Mouse (Mus musculus): ENCODE data around the gene Fnbp1l. TPM values are rescaled to one million over a fixed set of nuclear protein-coding genes. Genes with fewer than 3 reads are reported as not detected.

Gene Fnbp1l
- polyA plus RNA-seq, 1 experiment from 2014 or later: 175 TPM

DNA sequence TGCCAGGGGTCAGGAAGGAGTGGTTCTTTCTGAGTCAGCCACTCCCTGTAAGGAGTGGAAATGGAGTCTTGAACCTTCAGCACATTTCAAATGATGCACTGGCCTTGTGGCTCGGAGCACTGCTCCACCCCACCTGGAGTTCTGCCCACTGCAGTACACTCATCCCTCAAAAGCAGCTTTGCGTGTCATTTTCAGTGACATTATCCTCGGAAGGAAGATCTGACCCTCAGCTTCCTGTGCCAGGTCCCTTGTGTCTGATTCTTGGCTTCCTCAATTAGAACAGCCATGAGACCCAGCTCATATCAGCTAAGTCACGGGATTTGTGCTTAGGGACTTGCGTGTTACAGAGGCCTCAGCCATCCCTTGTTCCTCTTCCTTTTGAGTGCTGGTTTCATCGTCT is 121.6 kb downstream of the Fnbp1l start:
- no peaks in the 10 kb centered on the region for H3K27me3 ChIP-seq (replicated peaks; ENCODE audit: control insufficient read depth, insufficient read depth, low read length)
- WGBS: 91% methylated on average over 6 of the region's 6 CpGs
- H3K4me2 ChIP-seq (ENCODE audit: low read length): no peak overlapping the region
- H3K4me1 ChIP-seq (ENCODE audit: control insufficient read depth, insufficient read depth, low read length): no peaks in the 10 kb centered on the region
- H3K4me3 ChIP-seq (ENCODE audit: low read depth, low read length): no peak overlapping the region
- H3K36me3 ChIP-seq (ENCODE audit: control insufficient read depth, insufficient read depth, low read length): no peaks in the 10 kb centered on the region
- H3K9ac ChIP-seq (ENCODE audit: low read length): no peak overlapping the region
- no peak for ATAC-seq
- DNase-seq (ENCODE audit: low spot score): no peak
- H3K9me3 ChIP-seq (replicated peaks; ENCODE audit: control insufficient read depth, low read length): no peaks in the 10 kb centered on the region
- no peak overlapping the region for H3K27ac ChIP-seq (ENCODE audit: low read depth, low read length)

DNA sequence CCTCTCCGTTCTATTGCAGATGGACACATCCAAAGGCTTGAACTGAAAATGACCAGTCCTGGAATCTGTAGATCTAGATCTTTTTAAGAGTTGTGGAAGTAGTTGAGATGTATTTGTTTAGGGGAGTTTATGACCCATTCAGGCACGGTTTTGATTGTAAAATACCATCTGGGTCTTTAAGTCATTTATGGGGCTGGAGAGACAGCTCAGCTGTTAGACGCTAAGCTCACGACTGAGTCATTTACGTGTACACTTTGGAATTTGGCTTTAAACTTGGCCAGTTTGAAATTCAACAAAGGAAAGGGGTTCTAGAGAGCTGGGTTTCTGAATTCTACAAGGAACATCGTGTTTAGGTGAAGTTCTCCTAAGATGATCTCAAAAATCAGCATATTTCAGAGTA is 124.8 kb downstream of the Fnbp1l start:
- Histone ChIP-seq H3K9ac (ENCODE audit: low read length) (no peak overlapping the region), H3K4me1 (ENCODE audit: control insufficient read depth, insufficient read depth, low read length) (peaks cover 4% of the 10 kb centered on the region; the same call in 1 of the 2 replicates), H3K27ac (ENCODE audit: low read depth, low read length) (no peak overlapping the region), H3K36me3 (ENCODE audit: control insufficient read depth, insufficient read depth, low read length) (no peaks in the 10 kb centered on the region), H3K4me2 (ENCODE audit: low read length) (no peak overlapping the region), H3K27me3 (replicated peaks; ENCODE audit: control insufficient read depth, insufficient read depth, low read length) (no peaks in the 10 kb centered on the region), H3K4me3 (ENCODE audit: low read depth, low read length) (no peak overlapping the region), H3K9me3 (replicated peaks; ENCODE audit: control insufficient read depth, low read length) (no peaks in the 10 kb centered on the region)
- ATAC-seq (no peak), DNase-seq (ENCODE audit: low spot score) (no peak)
- 96% methylated on average over 6 of the region's 6 CpGs for WGBS

DNA sequence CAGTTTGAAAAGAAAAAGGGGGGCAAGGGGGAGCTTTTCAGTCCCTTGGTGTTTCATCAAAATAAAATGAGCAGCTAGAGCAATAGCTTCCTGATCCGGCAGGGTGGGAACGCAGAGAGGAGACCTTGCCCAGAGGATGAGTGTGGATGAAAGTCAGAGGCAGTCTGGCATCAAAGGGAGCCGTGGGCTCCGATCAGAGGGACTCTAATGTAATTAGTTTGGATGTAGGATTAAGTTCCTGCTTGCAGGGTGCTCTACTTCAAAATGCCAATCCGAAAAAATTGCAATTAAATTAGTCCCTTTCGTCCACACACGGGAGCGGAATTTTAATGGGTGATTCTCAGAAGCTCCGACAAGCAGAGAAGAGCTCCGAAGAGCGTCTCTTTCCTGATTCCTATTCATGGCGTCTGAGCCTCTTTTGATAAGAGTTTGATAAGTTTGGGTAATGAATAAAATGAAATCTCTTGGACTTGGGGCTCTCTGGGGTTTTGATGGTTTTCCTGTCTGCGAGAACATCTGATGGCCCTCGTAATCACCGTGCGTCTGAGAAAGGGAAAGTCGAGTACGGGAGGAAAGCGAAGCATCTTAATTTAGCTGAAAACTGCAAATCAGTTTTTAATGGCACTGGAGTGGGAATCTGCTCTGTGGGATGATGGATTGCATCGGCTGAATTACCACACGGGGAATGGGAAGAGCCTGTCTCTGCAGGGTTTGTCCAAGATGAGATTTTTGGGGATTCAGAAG is 126.5 kb downstream of the Fnbp1l start:
- peak overlapping the region; percentile 4; the same call in 1 of the 2 replicates for H3K4me3 ChIP-seq (ENCODE audit: low read depth, low read length)

DNA sequence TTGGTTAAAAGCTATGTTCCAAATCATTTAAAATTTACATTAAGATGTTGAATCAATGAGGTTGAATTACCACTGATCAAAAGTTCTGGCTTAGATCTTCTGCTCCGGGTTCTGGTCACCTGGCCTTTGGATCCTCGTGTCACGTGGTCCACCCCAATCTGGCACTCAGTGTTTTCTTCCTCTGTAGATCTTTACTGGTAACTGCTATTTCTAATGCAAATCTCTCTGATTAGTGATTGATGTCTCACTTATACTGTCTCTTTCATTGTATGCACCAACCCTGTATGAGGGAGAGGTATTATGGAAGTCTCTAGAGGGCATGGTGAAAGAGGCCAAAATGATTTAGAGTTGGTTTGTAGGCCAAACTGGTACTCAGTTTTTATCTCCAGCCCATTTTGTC is 127.5 kb downstream of the Fnbp1l start:
- Histone ChIP-seq H3K36me3 (ENCODE audit: control insufficient read depth, insufficient read depth, low read length) (no peaks in the 10 kb centered on the region), H3K27me3 (replicated peaks; ENCODE audit: control insufficient read depth, insufficient read depth, low read length) (no peaks in the 10 kb centered on the region), H3K4me3 (ENCODE audit: low read depth, low read length) (no peak overlapping the region), H3K27ac (ENCODE audit: low read depth, low read length) (no peak overlapping the region), H3K4me1 (ENCODE audit: control insufficient read depth, insufficient read depth, low read length) (peaks cover 12% of the 10 kb centered on the region; the same call in 1 of the 2 replicates), H3K4me2 (ENCODE audit: low read length) (no peak overlapping the region), H3K9me3 (replicated peaks; ENCODE audit: control insufficient read depth, low read length) (no peaks in the 10 kb centered on the region), H3K9ac (ENCODE audit: low read length) (no peak overlapping the region)
- WGBS: 82% methylated on average over 3 of the region's 3 CpGs
- DNase-seq (ENCODE audit: low spot score) (no peak), ATAC-seq (no peak)

More for the DNA sequence above, 126.5 kb downstream of the Fnbp1l start:
- H3K9me3 ChIP-seq (replicated peaks; ENCODE audit: control insufficient read depth, low read length): no peaks in the 10 kb centered on the region
- no peak overlapping the region for H3K27ac ChIP-seq (ENCODE audit: low read depth, low read length)
- peak overlapping the region; percentile 37 for H3K4me2 ChIP-seq (ENCODE audit: low read length)
- no peaks in the 10 kb centered on the region for H3K27me3 ChIP-seq (replicated peaks; ENCODE audit: control insufficient read depth, insufficient read depth, low read length)
- peaks cover 9% of the 10 kb centered on the region; the same call in 1 of the 2 replicates for H3K4me1 ChIP-seq (ENCODE audit: control insufficient read depth, insufficient read depth, low read length)
- no peaks in the 10 kb centered on the region for H3K36me3 ChIP-seq (ENCODE audit: control insufficient read depth, insufficient read depth, low read length)
- H3K9ac ChIP-seq (ENCODE audit: low read length): no peak overlapping the region
- DNase-seq (ENCODE audit: low spot score) (peak; percentile 48), ATAC-seq (peak; percentile 57)
- 20% methylated on average over 21 of the region's 21 CpGs for WGBS

DNA sequence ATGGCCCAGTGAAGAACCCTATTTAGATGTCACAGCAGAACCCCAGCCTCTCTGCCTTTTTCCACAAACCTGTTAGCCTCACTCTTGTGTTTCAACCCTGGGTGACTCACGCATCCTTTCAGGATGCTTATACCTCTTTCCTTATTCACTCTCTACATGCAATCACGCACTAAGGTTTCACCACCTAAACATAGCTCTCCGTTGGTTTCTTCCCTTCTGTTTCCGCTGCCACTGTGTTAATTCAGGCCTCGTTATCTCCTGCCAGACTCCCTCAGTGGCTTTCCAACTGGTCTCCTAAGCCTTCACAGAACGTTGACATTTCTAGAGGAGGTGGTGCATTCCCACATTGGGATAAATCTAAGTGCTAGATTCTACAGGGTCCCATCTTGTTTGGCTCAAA is 128.9 kb downstream of the Fnbp1l start:
- 66% methylated on average over 6 of the region's 6 CpGs for WGBS
- H3K4me2 ChIP-seq (ENCODE audit: low read length): no peak overlapping the region
- no peak for DNase-seq (ENCODE audit: low spot score)
- H3K9me3 ChIP-seq (replicated peaks; ENCODE audit: control insufficient read depth, low read length): no peaks in the 10 kb centered on the region
- H3K27me3 ChIP-seq (replicated peaks; ENCODE audit: control insufficient read depth, insufficient read depth, low read length): no peaks in the 10 kb centered on the region
- H3K9ac ChIP-seq (ENCODE audit: low read length): no peak overlapping the region
- H3K4me3 ChIP-seq (ENCODE audit: low read depth, low read length): no peak overlapping the region
- ATAC-seq: no peak
- no peaks in the 10 kb centered on the region for H3K36me3 ChIP-seq (ENCODE audit: control insufficient read depth, insufficient read depth, low read length)
- peaks cover 12% of the 10 kb centered on the region; the same call in 1 of the 2 replicates for H3K4me1 ChIP-seq (ENCODE audit: control insufficient read depth, insufficient read depth, low read length)
- H3K27ac ChIP-seq (ENCODE audit: low read depth, low read length): no peak overlapping the region

Small RNA genes within 50 kb of the gene (microRNA-seq; reads per million reads assigned to microRNA genes)
- gene Mir7657: not detected

Other genes starting within 250 kb of the Fnbp1l start
- 4.1 and 4.6 TPM in 2 replicates for gene Pde5a, start 109.2 kb upstream of the Fnbp1l start, polyA plus RNA-seq (2014; fragmentation: Nextera tagmentation; extraction: Ambion mirVana)

All from forebrain, embryonic 14.5 days (tissue).